Mouse (Mus musculus): ENCODE data around the gene Atp1b3.

DNA sequence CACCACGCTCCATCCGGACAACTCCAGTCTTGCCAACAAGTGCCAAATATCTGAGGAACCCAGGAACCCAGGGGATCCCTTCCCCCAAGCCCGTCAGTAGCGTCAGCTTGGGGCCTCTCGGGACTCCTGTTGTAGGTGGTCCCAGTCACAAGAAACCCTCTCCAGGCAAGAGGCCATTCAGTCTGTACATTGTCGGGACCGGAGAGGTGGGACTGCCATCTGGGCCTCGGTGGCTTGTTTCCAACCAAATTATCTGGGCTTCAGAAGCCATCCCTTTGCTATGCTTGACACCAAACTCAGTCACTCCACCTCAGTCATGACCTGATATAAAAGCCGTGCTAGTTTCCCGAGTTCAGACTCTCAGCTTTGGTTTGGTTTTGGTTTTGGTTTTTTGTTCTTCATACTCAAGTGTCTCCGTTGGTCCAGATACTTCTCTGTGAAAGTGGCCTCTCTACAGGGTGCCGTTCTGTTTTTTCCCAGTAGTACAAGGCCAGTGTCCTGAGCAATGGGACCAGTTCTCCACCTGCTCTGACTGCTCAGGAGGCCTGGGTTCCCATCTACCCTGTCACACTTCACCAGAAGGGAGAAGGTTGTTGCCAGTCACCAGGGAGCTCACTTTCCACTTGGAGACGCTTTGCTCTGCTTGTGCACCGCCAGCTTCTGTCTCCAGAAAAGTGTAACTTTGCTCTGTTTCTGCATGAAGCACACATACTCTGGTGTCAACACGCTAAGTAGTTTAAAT is 41.7 kb downstream of the Atp1b3 start:
- TF ChIP-seq CTCF (IDR thresholded peaks at IDR 0.05; ENCODE audit: extremely low read depth, insufficient read length, insufficient replicate concordance, low read depth, low read length) (no peak), POLR2A (IDR thresholded peaks at IDR 0.05; ENCODE audit: low read depth, low read length) (no peak)

Data from small intestine, adult 2 months (tissue).